Mouse (Mus musculus): Measurements from ENCODE around the gene Nfatc3.
A peak's percentile ranks its signal among the peaks of the same experiment; 100 is the strongest.

- no peak for TF ChIP-seq CTCF (IDR thresholded peaks at IDR 0.05; ENCODE audit: borderline replicate concordance, insufficient read depth, low read depth, low read length)
- peak; percentile 72; the same call in 1 of the 2 replicates for TF ChIP-seq POLR2A (IDR thresholded peaks at IDR 0.05; ENCODE audit: borderline replicate concordance, insufficient read depth, low read length)
Observed at GRCm38 (mm10) chr8:106058731-106059612, at the start of gene Nfatc3.
